Mouse (Mus musculus): ENCODE measurements around the gene Plppr2. TPM values are rescaled to one million over a fixed set of nuclear protein-coding genes. Genes with fewer than 3 reads are reported as not detected.

The Plppr2 gene
- total and polyA plus RNA-seq, 3 experiments, result not detected

DNA sequence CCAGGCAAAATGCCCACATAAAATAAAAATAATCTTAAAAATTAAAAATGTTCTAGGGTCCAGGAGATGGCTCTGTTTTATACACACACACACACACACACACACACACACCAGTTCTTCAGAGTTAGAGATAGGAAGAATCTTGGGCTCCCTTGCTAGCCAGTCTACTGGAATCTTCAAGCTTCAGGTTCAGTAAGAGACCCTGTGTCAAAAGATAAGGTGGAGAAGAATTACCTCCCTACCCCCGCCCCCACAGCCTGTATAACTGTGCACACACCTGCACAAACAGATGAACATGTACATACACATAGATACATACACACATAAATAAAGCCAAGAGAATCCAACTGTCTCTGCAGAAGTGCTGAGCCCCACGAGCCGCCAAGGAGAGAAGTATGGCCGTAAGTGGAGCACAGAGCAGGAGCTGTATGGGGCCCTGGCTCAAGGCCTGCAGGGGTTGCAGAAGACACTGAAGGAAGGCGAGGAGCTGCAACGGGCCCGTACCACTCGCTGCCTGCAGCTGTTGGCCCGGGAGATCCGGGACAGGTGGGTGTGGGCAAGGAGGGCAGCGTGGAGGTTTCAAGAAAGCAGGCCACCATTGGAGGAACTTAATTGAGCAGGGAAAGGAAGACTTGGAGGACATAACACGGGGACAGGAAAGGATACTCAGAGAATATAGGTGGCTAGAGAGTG, 4.2 kb upstream of the Plppr2 start:
- no peaks in the 10 kb centered on the region for H3K79me2 ChIP-seq (replicated peaks; ENCODE audit: control insufficient read depth, extremely low read depth, insufficient read depth, poor library complexity, severe bottlenecking)
- peaks cover 6% of the 10 kb centered on the region for H3K9me3 ChIP-seq (replicated peaks; ENCODE audit: low read length)
- in situ Hi-C loops (cut with MboI; ENCODE audit: low pct_ligation_motif_present, low pct_unique_long_range_greater_than_20kb, low sequenced_read_pairs) (no loop called here), dilution Hi-C loops (cut with MboI; ENCODE audit: extremely low pct_ligation_motif_present, extremely low pct_unique_long_range_greater_than_20kb, low sequenced_read_pairs) (no loop called here)
- TF ChIP-seq HCFC1 (IDR thresholded peaks at IDR 0.05; ENCODE audit: low read depth, low read length) (no peak), EP300 (IDR thresholded peaks at IDR 0.05; ENCODE audit: low read length) (no peak), KAT2A (IDR thresholded peaks at IDR 0.05; ENCODE audit: insufficient replicate concordance, low read length) (no peak), MYC (IDR thresholded peaks at IDR 0.05; ENCODE audit: low read depth, low read length) (no peak), TCF12 (IDR thresholded peaks at IDR 0.05; ENCODE audit: low read depth, low read length) (no peak), ELF1 (IDR thresholded peaks at IDR 0.05; ENCODE audit: low read depth, low read length) (no peak), E2F4 (IDR thresholded peaks at IDR 0.05; ENCODE audit: insufficient replicate concordance, low read depth, low read length) (no peak), JUN (IDR thresholded peaks at IDR 0.05; ENCODE audit: insufficient read depth, low read depth, low read length) (no peak), ZC3H11A (IDR thresholded peaks at IDR 0.05; ENCODE audit: low read depth, low read length) (no peak), NRF1 (IDR thresholded peaks at IDR 0.05; ENCODE audit: low read depth, low read length) (no peak), TBP (conservative IDR thresholded peaks at IDR 0.05; ENCODE audit: low read depth, low read length) (no peak), ZMIZ1 (IDR thresholded peaks at IDR 0.05; ENCODE audit: low read depth, low read length) (no peak), POLR2A (IDR thresholded peaks at IDR 0.05; ENCODE audit: low read depth, low read length) (no peak), PAX5 (IDR thresholded peaks at IDR 0.05; ENCODE audit: low read length) (no peak), MXI1 (IDR thresholded peaks at IDR 0.05; ENCODE audit: low read depth, low read length) (no peak), BHLHE40 (IDR thresholded peaks at IDR 0.05; ENCODE audit: low read depth, low read length) (no peak), RCOR1 (conservative IDR thresholded peaks at IDR 0.05; ENCODE audit: low read depth, low read length) (no peak), ZKSCAN1 (IDR thresholded peaks at IDR 0.05; ENCODE audit: borderline replicate concordance, low read depth, low read length) (no peak)
- H3K9ac ChIP-seq (ENCODE audit: insufficient read depth, low read depth), result no peak overlapping the region
- no peaks in the 10 kb centered on the region for H3K36me3 ChIP-seq (replicated peaks in 1 of 2; ENCODE audit: control insufficient read depth in 1 of 2, insufficient read depth in 1 of 2, low read length in 1 of 2)
- peaks cover 76% of the 10 kb centered on the region for H3K27me3 ChIP-seq (replicated peaks)
- no peak overlapping the region for H3K4me2 ChIP-seq (ENCODE audit: insufficient read depth, low read depth, poor library complexity, severe bottlenecking)
- no peak overlapping the region for H3K4me3 ChIP-seq (replicated peaks in 1 of 3; ENCODE audit: low read depth in 2 of 3, low read length in 2 of 3, poor library complexity in 1 of 3)
- no peak for DNase-seq (ENCODE audit: extremely low read depth)
- no peaks in the 10 kb centered on the region for H3K4me1 ChIP-seq (ENCODE audit: control insufficient read depth in 1 of 2, insufficient read depth in 2 of 2)
- no peak overlapping the region for H3K27ac ChIP-seq (ENCODE audit: insufficient read depth, low read depth)

DNA sequence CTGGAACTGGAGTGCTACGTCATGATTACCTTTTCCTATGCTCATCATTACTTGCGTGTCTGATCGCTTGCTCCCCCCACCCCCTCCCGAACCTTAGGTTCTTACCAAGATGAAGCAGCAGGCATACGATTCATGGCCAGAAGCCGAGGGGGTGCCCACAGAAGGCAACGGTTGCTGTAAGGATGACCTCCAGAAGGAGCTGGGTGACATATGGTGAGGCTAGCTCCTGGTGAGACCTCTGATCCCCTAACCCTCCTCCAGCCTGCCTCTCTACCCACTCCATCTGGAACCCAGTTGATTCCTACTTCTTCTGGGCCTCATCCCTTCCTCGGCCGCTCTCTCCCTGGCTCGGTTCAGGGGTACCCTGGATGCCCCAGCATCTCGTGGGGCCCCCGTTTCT, 2.8 kb upstream of the Plppr2 start:
- Histone ChIP-seq H3K9ac (ENCODE audit: insufficient read depth, low read depth) (no peak overlapping the region), H3K36me3 (replicated peaks in 1 of 2; ENCODE audit: control insufficient read depth in 1 of 2, insufficient read depth in 1 of 2, low read length in 1 of 2) (no peaks in the 10 kb centered on the region), H3K9me3 (replicated peaks; ENCODE audit: low read length) (peaks cover 6% of the 10 kb centered on the region), H3K4me3 (replicated peaks in 1 of 3; ENCODE audit: low read depth in 2 of 3, low read length in 2 of 3, poor library complexity in 1 of 3) (no peak overlapping the region), H3K79me2 (replicated peaks; ENCODE audit: control insufficient read depth, extremely low read depth, insufficient read depth, poor library complexity, severe bottlenecking) (no peaks in the 10 kb centered on the region), H3K4me2 (ENCODE audit: insufficient read depth, low read depth, poor library complexity, severe bottlenecking) (no peak overlapping the region), H3K27me3 (replicated peaks) (peaks cover 77% of the 10 kb centered on the region), H3K4me1 (ENCODE audit: control insufficient read depth in 1 of 2, insufficient read depth in 2 of 2) (no peaks in the 10 kb centered on the region), H3K27ac (ENCODE audit: insufficient read depth, low read depth) (no peak overlapping the region)
- DNase-seq (ENCODE audit: extremely low read depth), result no peak
- in situ Hi-C loops (cut with MboI; ENCODE audit: low pct_ligation_motif_present, low pct_unique_long_range_greater_than_20kb, low sequenced_read_pairs), result no loop called here
- TF ChIP-seq MAX (IDR thresholded peaks at IDR 0.05; ENCODE audit: low read length) (no peak), PAX5 (IDR thresholded peaks at IDR 0.05; ENCODE audit: low read length) (no peak), E2F4 (IDR thresholded peaks at IDR 0.05; ENCODE audit: insufficient replicate concordance, low read depth, low read length) (no peak), MXI1 (IDR thresholded peaks at IDR 0.05; ENCODE audit: low read depth, low read length) (no peak), POLR2A (IDR thresholded peaks at IDR 0.05; ENCODE audit: low read depth, low read length) (no peak), NELFE (IDR thresholded peaks at IDR 0.05; ENCODE audit: low read depth, low read length) (no peak), MAFK (IDR thresholded peaks at IDR 0.05; ENCODE audit: insufficient replicate concordance, low read length) (no peak), SIN3A (IDR thresholded peaks at IDR 0.05; ENCODE audit: low read length) (no peak), ETS1 (conservative IDR thresholded peaks at IDR 0.05; ENCODE audit: low read depth, low read length) (no peak), ZKSCAN1 (IDR thresholded peaks at IDR 0.05; ENCODE audit: borderline replicate concordance, low read depth, low read length) (no peak), HCFC1 (IDR thresholded peaks at IDR 0.05; ENCODE audit: low read depth, low read length) (no peak), ZMIZ1 (IDR thresholded peaks at IDR 0.05; ENCODE audit: low read depth, low read length) (no peak), MEF2A (IDR thresholded peaks at IDR 0.05; ENCODE audit: borderline replicate concordance, low read depth, low read length) (no peak), CHD1 (IDR thresholded peaks at IDR 0.05; ENCODE audit: low read depth, low read length) (no peak), MYC (IDR thresholded peaks at IDR 0.05; ENCODE audit: low read depth, low read length) (no peak), TCF12 (IDR thresholded peaks at IDR 0.05; ENCODE audit: low read depth, low read length) (no peak)
- dilution Hi-C loops (cut with MboI; ENCODE audit: extremely low pct_ligation_motif_present, extremely low pct_unique_long_range_greater_than_20kb, low sequenced_read_pairs), result no loop called here

Data from CH12.LX (cell line).